Mouse (Mus musculus) CH12.LX (cell line): ENCODE measurements at regions not wholly inside any gene's neighbourhood (a gene's known extent, or its start where the extent isn't known, plus 50 kb on each side); places are given as distances from the start of the nearest gene placed in this dataset.

Experiments used
- DNase-seq: peaks from one replicate; pipeline ENCODE4 v3.0.0-alpha.2; 2013; ENCODE audit errors: extremely low read depth
- H3K27ac ChIP-seq: 2 replicates; pipeline ENCODE4 v1.5.1; 2012; ENCODE audit warnings: low read depth, mild to moderate bottlenecking, control low read depth, moderate library complexity; ENCODE audit not compliant: insufficient read depth
- H3K27me3 ChIP-seq: replicated peaks from 2 replicates; pipeline ENCODE3; 2012; ENCODE audit warnings: inconsistent platforms
- H3K36me3 ChIP-seq, 2 experiments: replicated peaks in 1 of 2; 2 replicates each; pipeline versions ENCODE3 to v1.6.1; 2012; ENCODE audit warnings: inconsistent platforms in 1 of 2, low read length in 1 of 2, mild to moderate bottlenecking in 1 of 2, mixed read lengths in 1 of 2, moderate library complexity in 1 of 2; ENCODE audit not compliant: control insufficient read depth in 1 of 2, insufficient read depth in 1 of 2
- H3K4me1 ChIP-seq, 2 experiments: 2 replicates each; pipeline ENCODE4 v1.6.1; 2012; ENCODE audit warnings: inconsistent platforms in 1 of 2, moderate library complexity in 1 of 2; ENCODE audit not compliant: insufficient read depth in 2 of 2, control insufficient read depth in 1 of 2
- H3K4me2 ChIP-seq: 2 replicates; pipeline ENCODE4 v1.6.1; 2012; ENCODE audit warnings: low read depth, mild to moderate bottlenecking, control low read depth; ENCODE audit not compliant: poor library complexity, insufficient read depth, severe bottlenecking
- H3K4me3 ChIP-seq, 3 experiments: fragments of 150-350 bp in 1 of 3; sonication (generic) in 1 of 3; replicated peaks in 1 of 3; 2 replicates each; pipeline versions ENCODE3 to v1.5.1; 2011 to 2012; ENCODE audit warnings: low read depth in 2 of 3, low read length in 2 of 3, mild to moderate bottlenecking in 2 of 3, moderate library complexity in 2 of 3, control low read depth in 1 of 3, improper control_type of control experiment in 1 of 3, inconsistent platforms in 1 of 3, mixed read lengths in 1 of 3; ENCODE audit not compliant: poor library complexity in 1 of 3
- H3K79me2 ChIP-seq: replicated peaks from 2 replicates; pipeline ENCODE4 v1.6.1; 2012; ENCODE audit warnings: mild to moderate bottlenecking, moderate library complexity; ENCODE audit not compliant: control insufficient read depth, poor library complexity, insufficient read depth, severe bottlenecking; ENCODE audit errors: extremely low read depth
- H3K9ac ChIP-seq: 2 replicates; pipeline ENCODE4 v1.6.1; 2012; ENCODE audit warnings: low read depth, mild to moderate bottlenecking, control low read depth, moderate library complexity; ENCODE audit not compliant: insufficient read depth
- H3K9me3 ChIP-seq: replicated peaks from 2 replicates; pipeline ENCODE3; 2012; ENCODE audit warnings: low read length, inconsistent platforms, mixed read lengths
- BHLHE40 ChIP-seq: IDR thresholded peaks from 2 replicates; pipeline ENCODE4 v1.6.1; 2011; ENCODE audit warnings: mild to moderate bottlenecking, low read depth, low read length, improper control_type of control experiment
- CHD1 ChIP-seq: IDR thresholded peaks from 2 replicates; pipeline ENCODE4 v1.6.1; 2012; ENCODE audit warnings: low read depth, low read length, improper control_type of control experiment, inconsistent platforms
- CTCF ChIP-seq, 2 experiments: IDR thresholded peaks in 1 of 2; conservative IDR thresholded peaks in 1 of 2; 2 replicates each; pipeline ENCODE4 v1.5.1; 2011 to 2012; ENCODE audit warnings: low read depth in 2 of 2, low read length in 2 of 2, improper control_type of control experiment in 1 of 2, inconsistent platforms in 1 of 2, mild to moderate bottlenecking in 1 of 2, moderate library complexity in 1 of 2
- EP300 ChIP-seq: IDR thresholded peaks from 2 replicates; pipeline ENCODE4 v1.6.1; 2011; ENCODE audit warnings: low read length, improper control_type of control experiment
- IRF4 ChIP-seq: IDR thresholded peaks from 2 replicates; pipeline ENCODE4 v1.6.1; 2014; ENCODE audit warnings: low read depth, mild to moderate bottlenecking, inconsistent platforms, low read length, improper control_type of control experiment
- JUN ChIP-seq: IDR thresholded peaks from 2 replicates; pipeline ENCODE4 v1.6.1; 2011; ENCODE audit warnings: low read depth, mild to moderate bottlenecking, low read length, improper control_type of control experiment, moderate library complexity; ENCODE audit not compliant: insufficient read depth
- JUND ChIP-seq: conservative IDR thresholded peaks from 2 replicates; pipeline ENCODE4 v1.6.1; 2011; ENCODE audit warnings: low read depth, low read length, improper control_type of control experiment
- KAT2A ChIP-seq: IDR thresholded peaks from 2 replicates; pipeline ENCODE4 v1.6.1; 2012; ENCODE audit warnings: low read length, improper control_type of control experiment, inconsistent platforms; ENCODE audit not compliant: insufficient replicate concordance
- MAX ChIP-seq: IDR thresholded peaks from 2 replicates; pipeline ENCODE4 v1.6.1; 2011; ENCODE audit warnings: low read length, improper control_type of control experiment
- MAZ ChIP-seq: IDR thresholded peaks from 2 replicates; pipeline ENCODE4 v1.6.1; 2012; ENCODE audit warnings: low read depth, mild to moderate bottlenecking, inconsistent platforms, low read length, improper control_type of control experiment, moderate library complexity
- MXI1 ChIP-seq: IDR thresholded peaks from 2 replicates; pipeline ENCODE4 v1.6.1; 2011; ENCODE audit warnings: mild to moderate bottlenecking, low read depth, low read length, improper control_type of control experiment
- MYC ChIP-seq: IDR thresholded peaks from 2 replicates; pipeline ENCODE4 v1.6.1; 2011; ENCODE audit warnings: low read depth, mild to moderate bottlenecking, improper control_type of control experiment, low read length
- NRF1 ChIP-seq: IDR thresholded peaks from 2 replicates; pipeline ENCODE4 v1.6.1; 2014; ENCODE audit warnings: low read depth, mild to moderate bottlenecking, inconsistent platforms, low read length, improper control_type of control experiment, moderate library complexity
- PAX5 ChIP-seq: IDR thresholded peaks from 2 replicates; pipeline ENCODE4 v1.6.1; 2012; ENCODE audit warnings: low read length, inconsistent platforms, mixed read lengths
- POLR2A ChIP-seq: IDR thresholded peaks from 2 replicates; pipeline ENCODE4 v1.6.1; 2011; ENCODE audit warnings: low read depth, mild to moderate bottlenecking, improper control_type of control experiment, low read length
- RAD21 ChIP-seq: IDR thresholded peaks from 2 replicates; pipeline ENCODE4 v1.6.1; 2011; ENCODE audit warnings: low read depth, mild to moderate bottlenecking, low read length, improper control_type of control experiment, moderate library complexity
- RCOR1 ChIP-seq: conservative IDR thresholded peaks from 2 replicates; pipeline ENCODE4 v1.6.1; 2012; ENCODE audit warnings: low read depth, mild to moderate bottlenecking, inconsistent platforms, low read length, improper control_type of control experiment
- SIN3A ChIP-seq: IDR thresholded peaks from 2 replicates; pipeline ENCODE4 v1.6.1; 2012; ENCODE audit warnings: low read length, improper control_type of control experiment, inconsistent platforms
- TBP ChIP-seq: conservative IDR thresholded peaks from 2 replicates; pipeline ENCODE4 v1.6.1; 2011; ENCODE audit warnings: low read depth, low read length, improper control_type of control experiment
- TCF12 ChIP-seq: IDR thresholded peaks from 2 replicates; pipeline ENCODE4 v1.6.1; 2014; ENCODE audit warnings: low read depth, mild to moderate bottlenecking, inconsistent platforms, low read length, improper control_type of control experiment
- UBTF ChIP-seq: IDR thresholded peaks from 2 replicates; pipeline ENCODE4 v1.6.1; 2012; ENCODE audit warnings: low read depth, mild to moderate bottlenecking, inconsistent platforms, low read length, improper control_type of control experiment, moderate library complexity
- ZKSCAN1 ChIP-seq: IDR thresholded peaks from 2 replicates; pipeline ENCODE4 v1.6.1; 2012; ENCODE audit warnings: low read depth, inconsistent platforms, low read length, improper control_type of control experiment, borderline replicate concordance
- ZMIZ1 ChIP-seq: IDR thresholded peaks from 2 replicates; pipeline ENCODE4 v1.6.1; 2012; ENCODE audit warnings: low read depth, mild to moderate bottlenecking, inconsistent platforms, low read length, improper control_type of control experiment
- ZNF384 ChIP-seq: IDR thresholded peaks from 2 replicates; pipeline ENCODE4 v1.6.1; 2012; ENCODE audit warnings: low read depth, low read length, improper control_type of control experiment, inconsistent platforms
- dilution Hi-C: fragments of 300-500 bp; cut with MboI; formaldehyde crosslinking; loops from 2 replicates; pipeline ENCODE4 v1.14.3; 2020; ENCODE audit warnings: low sequenced_read_pairs; ENCODE audit not compliant: extremely low pct_unique_long_range_greater_than_20kb, extremely low pct_ligation_motif_present
- in situ Hi-C: fragments of 300-500 bp; cut with MboI; formaldehyde crosslinking; loops from 3 replicates; pipeline ENCODE4 v1.14.3; 2019; ENCODE audit warnings: low sequenced_read_pairs, low pct_ligation_motif_present, low pct_unique_long_range_greater_than_20kb, mixed read lengths

- H3K9me3 ChIP-seq, result no peaks in the 10 kb centered on the region
- no peak overlapping the region for H3K27ac ChIP-seq
- no peaks in the 10 kb centered on the region for H3K36me3 ChIP-seq
- dilution Hi-C loops (no loop called here), in situ Hi-C loops (no loop called here)
- no peak overlapping the region for H3K4me2 ChIP-seq
- TF ChIP-seq TBP, result no peak
- no peak for TF ChIP-seq CHD1
- no peak for TF ChIP-seq SIN3A
- no peak for TF ChIP-seq EP300
- no peak for TF ChIP-seq ZKSCAN1
- TF ChIP-seq KAT2A, result no peak
- no peak for TF ChIP-seq IRF4
- no peak for TF ChIP-seq MXI1
- TF ChIP-seq JUND, result no peak
- no peak for TF ChIP-seq JUN
- TF ChIP-seq MYC, result no peak
- H3K4me1 ChIP-seq, result no peaks in the 10 kb centered on the region
- no peak overlapping the region for H3K9ac ChIP-seq
- no peak for DNase-seq
- H3K27me3 ChIP-seq, result no peaks in the 10 kb centered on the region
- H3K79me2 ChIP-seq, result no peaks in the 10 kb centered on the region
- no peak overlapping the region for H3K4me3 ChIP-seq
These were observed 74.5 kb downstream of the Rpl14 start for GRCm38 (mm10) chr9:120645776-120646175.

GRCm38 (mm10) chr9:120646806-120647667 is 75.8 kb downstream of the Rpl14 start:
- Histone ChIP-seq H3K79me2 (no peaks in the 10 kb centered on the region), H3K9me3 (no peaks in the 10 kb centered on the region), H3K4me2 (no peak overlapping the region), H3K4me1 (no peaks in the 10 kb centered on the region), H3K27ac (no peak overlapping the region), H3K27me3 (no peaks in the 10 kb centered on the region), H3K36me3 (no peaks in the 10 kb centered on the region), H3K9ac (no peak overlapping the region), H3K4me3 (no peak overlapping the region)
- dilution Hi-C loops (no loop called here), in situ Hi-C loops (no loop called here)
- no peak for DNase-seq
- no peak for TF ChIP-seq BHLHE40
- TF ChIP-seq ZNF384, result no peak
- no peak for TF ChIP-seq POLR2A
- TF ChIP-seq JUND, result no peak
- no peak for TF ChIP-seq ZMIZ1
- TF ChIP-seq MAX, result no peak
- TF ChIP-seq RCOR1, result no peak
- TF ChIP-seq SIN3A, result no peak
- TF ChIP-seq CTCF (conservative IDR thresholded peaks at IDR 0.05 in 1 of 2, IDR thresholded peaks at IDR 0.05 in 1 of 2; ENCODE audit: low read depth in 2 of 2, low read length in 2 of 2), result no peak
- no peak for TF ChIP-seq JUN
- no peak for TF ChIP-seq TCF12
- TF ChIP-seq RAD21, result no peak
- no peak for TF ChIP-seq PAX5
- TF ChIP-seq NRF1, result no peak
- no peak for TF ChIP-seq UBTF
- no peak for TF ChIP-seq MAZ
